Mouse (Mus musculus): ENCODE results near the gene Clp1.

Clp1 gene

DNA sequence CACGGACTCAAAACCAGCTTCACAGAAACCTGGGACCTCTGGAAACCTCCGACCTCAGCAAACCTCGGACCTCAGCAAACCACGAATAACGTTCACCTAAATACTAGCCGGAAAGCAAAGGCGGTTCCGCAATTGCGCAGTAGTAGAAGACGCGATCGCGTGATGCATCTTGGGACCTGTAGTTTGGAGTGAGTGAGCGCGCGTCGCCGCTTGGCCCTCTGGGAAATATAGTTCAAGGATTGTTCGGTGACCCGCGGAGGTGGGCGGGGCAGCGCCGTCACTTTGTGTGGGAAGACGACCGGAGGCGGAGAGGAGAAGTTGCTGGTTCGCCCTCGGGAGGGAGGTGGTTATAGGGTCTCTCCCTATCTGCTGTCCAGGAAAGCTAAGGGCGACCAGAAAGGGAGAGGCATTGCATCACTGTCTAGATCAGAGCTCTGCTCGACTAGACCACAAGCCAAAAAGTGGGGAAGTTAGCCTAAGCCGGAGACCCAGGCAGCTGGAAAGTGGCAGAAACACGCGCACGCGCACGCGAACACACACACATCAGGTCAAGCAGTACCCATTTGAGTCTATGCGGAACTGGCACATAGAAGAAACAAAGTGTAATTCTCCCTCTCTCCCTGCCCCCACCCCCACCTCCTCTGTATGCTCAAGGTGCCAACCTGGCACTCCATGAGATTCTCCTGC is at the start of gene Clp1:
Gene Clp1 (minus strand): TSS at position 179 of the 687 bp plus-strand sequence.
- peak; percentile 92 to 98 for DNase-seq (ENCODE audit: low spot score in 2 of 2)

DNA sequence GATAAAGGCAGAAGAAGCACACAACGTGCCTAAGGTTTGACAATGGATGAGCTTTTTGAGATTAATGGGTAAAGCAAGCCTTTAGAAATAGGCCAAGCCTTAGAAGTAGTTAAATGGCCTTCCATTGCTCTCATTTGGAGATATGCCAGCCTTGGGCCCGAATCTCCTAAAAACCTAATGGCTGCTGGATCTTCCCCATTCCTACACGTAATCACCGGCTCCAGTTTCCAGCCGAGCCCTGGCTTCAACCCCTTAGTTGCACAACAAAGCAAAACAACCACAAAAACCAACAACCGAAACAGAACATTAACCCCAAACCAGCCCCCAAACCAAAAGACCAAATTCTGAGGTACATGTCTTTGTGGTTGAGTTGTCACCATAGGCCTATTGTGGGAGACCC is 48.5 kb upstream of the Clp1 start:
- DNase-seq (ENCODE audit: low spot score in 2 of 2): no peak

DNA sequence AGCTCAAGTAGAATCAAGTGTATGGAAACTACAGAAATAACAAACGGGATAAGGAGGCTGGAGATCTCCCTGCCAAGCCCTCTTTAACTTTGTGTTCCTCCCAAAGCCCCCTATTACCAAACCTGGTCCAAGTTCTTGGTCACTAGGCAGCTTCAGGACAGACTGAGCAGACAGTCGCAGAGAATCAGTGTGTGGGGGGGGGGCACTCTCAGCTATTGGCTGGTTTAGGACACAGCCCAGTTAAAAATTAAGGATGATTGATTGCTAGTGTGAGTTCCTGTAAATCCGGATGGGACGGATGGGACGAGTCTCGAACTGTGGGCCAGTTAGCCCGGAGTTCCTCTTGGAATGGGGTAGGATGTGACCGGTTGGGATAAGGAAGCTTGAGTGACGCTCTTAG is 48.1 kb upstream of the Clp1 start, which contains the start of gene Serping1:
Gene Serping1 (minus strand): TSS at position 204 of the 400 bp plus-strand sequence.
- no peak for DNase-seq (ENCODE audit: low spot score in 2 of 2)

DNA sequence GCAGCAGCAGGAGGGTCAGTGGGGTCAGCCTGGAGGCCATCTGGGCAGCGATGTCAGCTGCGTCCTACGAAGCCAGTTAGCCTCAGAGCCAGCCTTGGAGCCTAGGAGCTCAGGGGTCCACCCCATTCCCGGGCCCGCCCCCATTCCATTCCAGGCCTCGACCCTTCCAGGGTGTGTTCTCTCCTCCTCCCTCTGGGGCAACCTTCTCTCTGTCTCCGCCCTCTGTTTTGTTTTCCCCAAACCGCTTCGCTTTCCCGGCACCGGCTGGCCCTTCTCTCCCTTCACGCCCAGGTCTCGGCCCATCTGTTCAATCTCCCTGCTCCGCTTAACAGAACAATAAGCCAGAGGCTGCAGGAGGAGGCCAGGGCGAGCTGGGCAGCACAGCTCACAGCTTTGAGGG is 47.6 kb upstream of the Clp1 start:
- DNase-seq (ENCODE audit: low spot score in 2 of 2): peak in 1 of 2 experiments; percentile 23

DNA sequence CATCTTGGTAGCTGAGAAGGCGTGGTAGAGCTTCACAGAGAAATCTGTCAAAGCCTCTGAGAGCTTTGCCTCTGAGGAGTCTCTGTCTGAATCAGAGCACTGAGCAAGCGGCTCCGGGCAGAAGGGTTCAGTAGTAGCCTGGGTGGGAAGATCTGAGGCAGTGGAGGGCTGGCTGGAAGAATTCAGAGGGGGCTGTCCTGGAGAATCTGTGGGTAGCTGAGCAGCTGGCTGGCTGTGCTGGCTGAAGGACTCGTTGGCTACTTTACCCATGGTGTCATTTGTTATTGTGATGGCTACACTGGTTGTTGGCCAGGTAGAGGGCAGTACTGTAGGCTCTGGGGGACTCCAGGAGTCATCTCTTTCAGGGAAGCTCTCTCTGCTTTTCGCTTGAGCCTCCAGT is 46.0 kb upstream of the Clp1 start:
- no peak for DNase-seq (ENCODE audit: low spot score in 2 of 2)

DNA sequence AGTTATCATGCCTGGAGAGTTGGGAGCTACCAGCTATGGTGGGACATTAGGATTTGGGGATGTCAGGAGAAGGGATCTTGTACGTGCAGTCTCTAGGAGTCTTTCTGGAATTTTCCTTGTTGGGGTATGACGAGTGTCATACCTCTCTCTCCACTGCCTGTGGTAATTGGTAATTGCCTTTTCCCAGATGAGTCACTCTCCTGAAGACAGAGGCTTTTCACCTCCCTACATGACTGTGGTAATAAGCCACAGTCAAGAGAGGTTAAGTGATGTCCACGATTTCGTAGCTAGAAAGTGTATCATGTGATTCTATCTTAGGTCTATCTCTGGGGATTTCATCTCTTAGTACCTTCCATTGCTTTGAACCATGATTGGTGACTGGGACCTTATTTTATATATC is 45.3 kb upstream of the Clp1 start:
- no peak for DNase-seq (ENCODE audit: low spot score in 2 of 2)

DNA sequence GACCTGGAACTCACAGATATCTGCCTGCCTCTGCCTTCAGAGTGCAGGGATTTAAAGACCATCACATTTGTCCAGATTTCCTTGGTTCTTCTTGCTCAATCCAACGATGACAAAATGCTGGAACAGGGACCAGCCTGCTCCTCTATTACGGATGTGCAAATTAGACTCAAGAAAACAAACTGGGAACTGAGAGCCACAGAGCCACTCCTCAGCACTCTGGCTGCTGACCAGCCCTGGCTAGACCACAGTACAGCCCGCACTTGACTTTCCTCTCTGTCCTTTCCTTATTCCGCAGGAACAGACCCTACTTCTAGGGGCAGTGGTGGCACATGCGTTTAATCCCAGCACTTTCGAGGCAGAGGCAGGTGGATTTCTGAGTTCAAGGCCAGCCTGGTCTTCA is 43.4 kb upstream of the Clp1 start:
- DNase-seq (ENCODE audit: low spot score in 2 of 2): no peak

DNA sequence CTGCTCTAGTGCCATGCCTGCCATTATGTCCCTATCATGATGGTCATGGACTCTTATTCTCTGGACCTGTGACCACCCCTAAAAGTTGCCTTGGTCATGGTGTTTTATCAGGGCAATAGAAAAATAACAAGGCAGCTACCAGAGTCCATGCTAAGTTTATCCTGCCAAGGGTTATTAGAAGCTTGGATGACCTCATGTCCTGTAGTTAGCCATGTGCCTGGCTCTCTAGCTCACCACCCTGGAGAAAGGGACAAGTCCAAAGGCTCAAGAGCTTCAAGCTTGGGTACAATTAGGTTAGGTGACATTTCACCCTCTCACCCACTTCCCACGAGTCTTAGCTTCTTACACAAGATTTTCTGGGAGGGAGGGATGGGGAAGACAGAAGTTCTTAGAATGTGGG is 35.7 kb upstream of the Clp1 start:
- DNase-seq (ENCODE audit: low spot score in 2 of 2): no peak

DNA sequence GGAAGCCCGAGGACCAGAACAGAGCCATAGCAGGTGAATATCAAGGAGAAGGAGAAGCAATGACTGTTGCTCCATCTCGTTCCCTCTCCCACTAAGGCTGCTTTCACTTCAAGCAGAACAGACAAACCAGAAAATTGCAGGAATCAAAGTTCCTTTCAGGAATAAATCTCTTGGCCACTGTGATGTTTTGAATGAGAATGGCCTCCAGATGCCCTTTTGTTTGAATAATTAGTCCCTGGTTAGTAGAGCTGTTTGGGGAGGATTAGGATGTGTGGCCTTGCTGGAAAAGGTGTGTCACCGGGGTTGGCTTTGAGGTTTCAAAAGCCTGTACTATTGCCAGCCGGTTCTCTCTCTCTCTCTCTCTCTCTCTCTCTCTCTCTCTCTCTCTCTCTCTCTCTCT is 35.1 kb upstream of the Clp1 start:
- DNase-seq (ENCODE audit: low spot score in 2 of 2): no peak

DNA sequence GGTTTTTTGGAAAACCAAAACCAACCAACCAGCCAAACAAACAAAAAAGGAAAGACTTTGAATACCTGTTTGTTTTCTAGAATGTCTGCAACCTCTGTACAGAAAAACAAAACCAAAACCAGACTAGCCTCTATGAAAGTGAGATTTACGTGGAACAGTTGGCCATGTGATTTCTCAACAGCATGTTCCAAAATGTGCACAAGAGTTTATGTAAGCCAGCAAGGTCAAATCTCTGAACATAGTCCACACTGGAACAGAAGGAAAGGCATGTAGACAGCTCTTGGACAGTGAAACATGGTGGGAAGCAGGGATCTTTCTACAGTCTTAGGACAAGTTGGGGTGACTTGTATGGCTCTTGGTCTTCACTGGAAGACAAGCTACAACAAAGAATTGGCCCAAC is 34.7 kb upstream of the Clp1 start:
- DNase-seq (ENCODE audit: low spot score in 2 of 2): no peak

DNA sequence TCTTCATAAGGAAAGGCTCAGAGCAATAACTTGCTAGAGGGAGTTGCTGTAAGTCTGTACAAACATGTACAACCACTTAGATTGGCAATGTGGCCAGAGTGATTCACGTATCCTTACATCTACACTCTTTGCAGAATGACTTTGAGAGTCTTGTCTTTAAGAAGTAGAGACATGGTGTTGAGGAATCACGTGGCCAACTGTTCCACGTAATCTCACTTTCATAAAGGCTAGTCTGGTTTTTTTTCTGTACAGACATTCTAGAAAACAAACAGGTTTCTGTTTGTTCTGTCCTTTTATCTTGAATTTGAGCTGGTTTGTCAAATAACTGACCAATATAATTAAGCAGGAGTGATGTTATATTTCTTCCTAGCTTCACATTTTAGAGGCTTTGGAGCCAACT is 34.2 kb upstream of the Clp1 start:
- no peak for DNase-seq (ENCODE audit: low spot score in 2 of 2)

DNA sequence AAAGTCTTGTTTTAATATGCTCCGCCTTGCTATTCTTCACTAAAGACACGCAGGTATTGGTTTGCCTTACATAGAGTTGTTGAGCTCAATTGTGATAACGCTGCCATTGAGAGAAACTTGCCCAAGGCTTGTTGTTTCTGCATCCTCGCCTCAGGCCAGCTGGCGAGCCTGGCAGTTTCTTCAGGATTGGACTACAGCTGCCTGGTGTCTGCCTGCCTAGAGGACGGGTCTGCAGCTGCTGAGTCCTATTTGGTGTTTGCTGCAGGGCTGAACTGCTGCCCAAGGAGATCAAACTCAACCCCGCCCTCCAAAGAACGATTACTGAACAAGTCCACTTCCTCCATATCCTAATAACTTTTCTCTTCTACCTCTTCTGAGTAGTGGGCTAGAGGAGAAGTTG is 33.6 kb upstream of the Clp1 start:
- no peak for DNase-seq (ENCODE audit: low spot score in 2 of 2)

DNA sequence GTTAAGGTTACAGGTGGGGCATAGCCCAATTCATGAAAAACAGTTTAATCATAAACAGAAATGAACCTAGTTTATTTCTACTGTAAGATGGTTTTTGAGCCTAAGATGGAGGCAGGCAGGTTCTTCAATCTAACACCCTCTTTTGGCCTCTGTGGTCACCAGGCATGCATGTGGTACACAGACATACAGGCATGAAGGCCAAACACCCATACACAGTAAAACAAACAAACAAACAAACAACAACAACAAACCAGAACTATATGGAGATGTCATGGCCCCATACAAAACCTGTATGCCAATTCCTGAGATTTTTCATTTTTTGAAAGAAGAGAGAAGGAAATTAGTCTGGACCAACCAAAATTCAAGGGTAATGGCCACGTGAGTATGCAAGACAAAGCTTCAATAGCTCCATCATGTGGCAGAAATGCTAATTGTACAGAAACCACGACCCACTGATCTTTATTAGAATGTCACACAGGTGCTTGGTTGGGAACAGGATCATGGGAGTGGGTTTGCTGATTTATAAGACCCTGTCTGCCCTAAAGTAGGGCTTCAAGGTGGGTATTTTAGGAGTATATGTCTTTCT is 31.5 kb upstream of the Clp1 start:
- peak; percentile 18 to 34 for DNase-seq (ENCODE audit: low spot score in 2 of 2)

DNA sequence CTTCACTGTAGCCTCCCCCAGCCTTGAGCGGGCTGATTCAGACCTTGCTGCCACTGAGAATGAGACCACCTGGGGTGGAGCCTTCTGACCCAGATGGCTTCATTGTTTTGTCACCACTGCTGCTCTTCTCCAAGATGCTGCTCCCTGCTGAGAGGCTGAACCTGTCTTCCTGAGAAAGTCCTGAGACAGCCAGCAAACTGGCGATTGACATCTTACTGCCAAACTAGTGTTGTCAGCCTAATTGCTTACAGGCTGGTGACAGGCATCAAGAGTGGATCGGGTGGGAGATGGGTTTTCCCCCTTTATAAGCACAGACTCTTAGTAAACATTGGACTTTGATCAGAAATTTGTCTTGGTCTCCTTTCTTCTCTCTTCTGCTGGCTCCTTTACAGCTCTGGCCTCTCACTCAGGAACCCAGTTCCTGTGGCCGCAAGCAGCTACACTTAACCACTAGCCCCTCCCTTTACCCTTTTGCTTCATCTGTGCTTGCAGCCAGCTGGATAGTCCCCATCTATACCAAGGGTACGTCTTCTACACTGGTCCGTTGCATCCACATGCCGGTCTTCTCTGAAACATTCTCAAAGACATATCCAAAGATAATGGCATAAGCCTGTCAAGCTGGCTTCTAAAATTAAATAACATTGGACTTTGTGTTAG is 30.0 kb upstream of the Clp1 start:
- no peak for DNase-seq (ENCODE audit: low spot score in 2 of 2)

DNA sequence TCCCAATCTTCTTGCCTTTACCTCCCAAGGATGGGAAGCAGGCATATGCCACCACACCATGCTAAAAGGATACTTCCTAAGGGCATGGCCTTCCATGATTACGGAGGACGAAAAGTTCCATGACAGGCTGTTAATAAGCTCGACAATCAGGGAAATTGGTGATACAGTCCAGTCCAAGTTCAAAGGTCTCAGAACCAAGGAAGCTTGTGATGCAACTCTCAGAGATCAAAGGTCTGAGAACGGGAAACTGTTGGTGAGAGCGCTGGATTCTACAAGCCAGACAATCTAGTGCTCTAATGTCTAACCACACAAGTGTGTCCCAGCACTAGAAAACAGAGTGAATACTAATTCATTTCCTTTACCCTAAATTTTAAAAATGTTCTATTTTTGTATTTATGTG is 29.1 kb upstream of the Clp1 start:
- no peak for DNase-seq (ENCODE audit: low spot score in 2 of 2)

DNA sequence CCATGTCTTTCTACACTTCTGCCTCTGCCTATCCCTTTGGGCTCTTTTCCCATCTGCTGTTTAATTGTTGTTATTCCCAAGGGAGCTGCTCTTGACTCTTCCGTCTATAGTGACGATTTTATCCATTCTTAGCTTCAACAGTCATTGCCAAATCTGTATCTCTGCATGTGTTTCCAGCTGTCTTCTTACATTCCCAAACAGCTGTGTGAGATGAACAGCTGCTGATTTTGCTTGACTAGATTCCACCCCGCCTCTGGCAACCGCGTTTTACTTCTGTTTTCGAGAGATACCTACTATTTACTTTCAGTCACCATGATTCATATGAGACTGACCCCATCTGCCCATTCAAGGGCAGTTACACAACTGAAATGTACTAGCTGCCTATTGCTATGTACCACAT is 23.0 kb upstream of the Clp1 start:
- DNase-seq (ENCODE audit: low spot score in 2 of 2): no peak

DNA sequence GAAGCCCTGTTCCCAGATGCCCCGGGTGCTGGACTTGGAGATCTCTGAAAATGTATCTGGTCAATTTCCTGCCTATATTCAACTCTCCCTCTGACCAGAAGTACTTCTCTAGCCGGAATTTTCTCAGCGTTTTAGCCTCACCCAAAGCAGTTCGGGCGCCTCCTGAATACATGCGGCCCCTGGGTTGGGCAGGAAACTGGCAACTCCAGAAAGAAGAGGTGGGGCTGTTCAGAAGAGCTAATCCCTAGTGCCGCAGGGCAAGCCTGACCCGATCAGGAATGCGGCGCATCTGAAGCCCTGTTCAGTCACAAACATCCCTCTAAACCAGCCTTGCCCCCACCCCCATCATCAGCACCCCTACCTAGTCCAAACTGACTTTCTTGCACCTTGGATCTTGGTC is 17.0 kb upstream of the Clp1 start:
- no peak for DNase-seq (ENCODE audit: low spot score in 2 of 2)

DNA sequence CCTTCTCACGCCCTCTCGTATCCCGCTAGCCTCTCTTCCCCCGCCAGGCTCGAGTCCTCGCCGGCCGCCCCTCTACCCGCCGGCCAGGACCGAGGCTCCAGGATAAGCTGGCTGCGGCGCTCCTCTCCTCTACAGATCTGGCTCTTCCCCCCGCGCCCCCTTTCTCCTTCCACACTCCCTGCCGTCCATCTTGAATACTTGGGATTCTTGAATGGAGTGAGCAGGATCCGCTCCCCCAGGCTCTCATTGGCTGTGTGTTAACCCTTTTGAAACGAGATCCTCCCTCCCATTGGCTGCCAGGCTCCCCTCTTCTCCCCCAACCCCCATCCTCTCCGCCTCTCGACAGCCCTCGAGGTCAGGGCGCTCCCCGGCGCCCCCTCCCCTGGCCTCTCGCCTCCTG is 16.4 kb upstream of the Clp1 start, which contains the start of gene Gm19426:
Gene Gm19426 (minus strand): TSS at position 95 of the 400 bp plus-strand sequence.
- DNase-seq (ENCODE audit: low spot score in 2 of 2): peak; percentile 43 to 47

DNA sequence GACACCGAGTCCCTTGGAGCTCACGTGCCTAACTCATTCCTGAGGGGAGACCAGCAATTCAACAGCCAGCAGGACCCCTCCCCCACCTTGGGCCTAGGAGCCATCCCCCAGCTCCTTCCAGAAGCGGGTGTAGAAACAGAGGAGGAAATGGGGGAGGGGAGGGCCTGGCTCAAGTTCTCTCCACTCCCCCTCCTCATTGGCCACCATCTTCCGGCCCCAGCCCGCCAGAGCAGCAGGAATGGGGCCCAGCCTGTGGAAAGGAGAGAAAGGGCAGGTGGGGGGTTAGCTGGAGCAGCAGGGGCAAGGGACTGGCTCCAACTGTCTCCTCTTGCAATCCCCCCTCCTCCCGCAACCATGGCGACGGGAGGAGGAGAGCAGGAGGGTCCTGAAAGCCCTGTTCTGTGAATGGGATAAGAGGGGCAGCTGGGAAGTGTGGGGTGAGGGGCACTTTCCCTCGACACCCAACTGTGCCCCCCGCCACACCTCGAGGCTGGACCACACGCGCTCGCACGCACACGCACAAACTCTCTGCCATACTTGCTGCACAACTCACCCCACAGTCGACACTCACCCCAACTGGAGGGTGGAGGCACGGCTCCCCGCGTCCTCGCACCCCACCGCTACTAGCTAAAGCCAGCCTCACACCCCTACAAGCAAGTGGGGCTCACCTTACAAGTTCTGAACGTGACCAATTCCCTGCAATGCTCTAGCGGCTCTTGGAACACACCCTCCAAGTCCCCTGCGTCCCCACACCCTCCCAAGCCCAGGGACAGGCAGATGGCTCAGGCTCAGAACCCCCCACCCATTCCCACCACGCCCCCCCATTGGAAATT is 15.5 kb upstream of the Clp1 start:
- peak; percentile 33 to 53 for DNase-seq (ENCODE audit: low spot score in 2 of 2)

DNA sequence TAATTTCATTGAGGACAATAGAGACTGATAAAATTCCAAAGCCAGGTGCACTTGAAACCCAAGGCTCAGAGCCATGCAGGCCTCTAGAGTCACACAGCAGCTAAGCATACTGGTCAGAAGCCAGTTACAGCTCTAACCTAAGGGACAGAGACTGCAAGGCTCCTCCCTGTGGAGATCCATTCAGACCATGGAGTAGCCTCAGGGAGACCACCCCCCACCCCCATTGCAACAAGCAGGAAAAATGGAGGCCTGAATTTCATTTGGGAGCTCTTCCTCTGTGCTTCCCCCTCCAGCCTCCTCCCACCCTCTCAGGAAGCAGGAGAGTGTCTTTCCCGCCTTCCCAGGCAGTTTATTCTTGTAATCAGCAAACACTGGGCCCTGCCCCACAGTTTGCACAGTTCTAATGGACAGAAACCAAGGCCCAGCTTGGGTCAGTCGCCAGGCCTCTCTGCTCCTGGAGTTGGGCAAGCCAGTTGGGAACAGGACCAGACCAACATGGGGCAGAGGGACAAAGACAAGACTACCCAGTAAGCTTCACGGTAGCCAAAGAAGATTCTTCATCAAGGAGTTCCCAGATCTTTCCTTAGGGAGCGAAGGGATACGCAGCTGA is 14.8 kb upstream of the Clp1 start:
- no peak for DNase-seq (ENCODE audit: low spot score in 2 of 2)

DNA sequence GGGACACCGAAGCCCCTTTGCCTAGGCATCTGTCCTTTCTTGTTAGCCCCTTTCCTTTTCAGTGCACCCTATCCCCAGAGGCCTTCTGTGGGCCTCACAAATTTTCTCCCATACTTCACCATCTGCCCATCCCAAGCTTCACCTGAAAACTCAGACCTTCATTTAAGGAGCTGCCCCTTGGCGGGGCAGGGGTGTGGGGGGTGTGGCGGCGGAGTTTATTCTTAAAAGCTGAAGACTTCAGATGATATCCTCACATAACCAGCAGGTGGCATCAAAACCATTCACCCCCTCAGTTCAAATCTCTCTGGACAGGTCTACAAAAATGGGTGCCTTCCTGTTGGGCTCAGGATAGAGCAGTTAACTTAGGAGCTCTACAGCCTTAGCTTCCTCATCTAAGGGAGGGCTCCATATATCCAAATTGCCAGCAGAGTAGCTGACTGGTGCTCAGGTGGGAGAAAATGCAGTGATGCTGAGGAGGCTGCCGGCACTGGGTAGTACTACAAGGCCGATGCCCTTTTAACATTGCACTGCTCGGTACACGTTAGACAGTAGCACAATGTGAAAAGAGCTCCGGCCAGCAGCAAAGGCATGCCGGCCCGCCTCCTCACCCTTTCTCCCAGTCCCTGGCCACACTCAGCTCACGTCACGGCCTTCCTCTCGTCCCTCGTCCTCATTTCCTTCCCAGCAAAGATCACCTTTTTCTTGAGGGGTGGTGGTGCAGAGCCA is 13.6 kb upstream of the Clp1 start:
- peak in 1 of 2 experiments; percentile 44 for DNase-seq (ENCODE audit: low spot score in 2 of 2)

Measured in spleen, postnatal 10 days (tissue).